Mouse (Mus musculus) small intestine, adult 2 months (tissue): Measurements from ENCODE around the gene Frrs1l. TPM values are rescaled to one million over a fixed set of nuclear protein-coding genes. Genes with fewer than 3 reads are reported as not detected.

Source experiments
- H3K27ac ChIP-seq: fragments of 200-500 bp; 2 replicates; pipeline ENCODE4 v1.5.1; 2012; ENCODE audit warnings: low read depth, low read length, control low read depth, inconsistent platforms; ENCODE audit not compliant: insufficient read depth
- H3K27me3 ChIP-seq: fragments of 200-500 bp; 2 replicates; pipeline ENCODE4 v1.6.1; 2012; ENCODE audit warnings: mild to moderate bottlenecking, moderate library complexity, low read length, inconsistent platforms; ENCODE audit not compliant: control insufficient read depth, insufficient read depth
- H3K36me3 ChIP-seq: fragments of 200-500 bp; 2 replicates; pipeline ENCODE4 v1.6.1; 2012; ENCODE audit warnings: mild to moderate bottlenecking, low read length, control low read depth, inconsistent platforms; ENCODE audit not compliant: control insufficient read depth, insufficient read depth
- H3K4me1 ChIP-seq: fragments of 200-500 bp; 2 replicates; pipeline ENCODE4 v1.6.1; 2012; ENCODE audit warnings: low read length, inconsistent platforms, mixed read lengths; ENCODE audit not compliant: control insufficient read depth, insufficient read depth, insufficient read length
- H3K4me3 ChIP-seq: fragments of 200-500 bp; 2 replicates; pipeline ENCODE4 v1.5.1; 2012; ENCODE audit warnings: low read depth, mild to moderate bottlenecking, control low read depth, inconsistent platforms, low read length, moderate library complexity
- CTCF ChIP-seq: fragments of 200-500 bp; IDR thresholded peaks from 2 replicates; pipeline ENCODE4 v1.5.1; 2012; ENCODE audit warnings: low read depth, mild to moderate bottlenecking, control low read depth, inconsistent platforms, low read length, moderate library complexity, mixed read lengths; ENCODE audit not compliant: insufficient replicate concordance, insufficient read length; ENCODE audit errors: extremely low read depth
- POLR2A ChIP-seq: fragments of 200-500 bp; IDR thresholded peaks from 2 replicates; pipeline ENCODE4 v1.6.1; 2012; ENCODE audit warnings: low read depth, mild to moderate bottlenecking, control low read depth, inconsistent platforms, low read length, moderate library complexity
- WGBS: fragments of 180-500 bp; shearing (Covaris S2); methylation state at CpG from one replicate; pipeline ENCODE4 v1.1.7; 2018; 5-methylcytosine and 5-hydroxymethylcytosine counted together
- polyA plus RNA-seq: library from polyadenylated mRNA; depleted of rRNA; stranded (reverse); fragments of >200 nt; gene quantifications from 2 replicates; pipeline ENCODE4 v1.2.3, GENCODE M21; 2012

Gene Frrs1l
- polyA plus RNA-seq, 1 experiment: 0.01 TPM

- TF ChIP-seq POLR2A: no peak
- no peak for TF ChIP-seq CTCF
- 70% methylated on average over 7 of the region's 7 CpGs for WGBS
- Histone ChIP-seq H3K27me3 (no peaks in the 10 kb centered on the region), H3K27ac (no peak overlapping the region), H3K4me1 (peaks cover 3% of the 10 kb centered on the region; the same call in 1 of the 2 replicates), H3K4me3 (no peak overlapping the region), H3K36me3 (no peaks in the 10 kb centered on the region)
Measured at GRCm38 (mm10) chr4:56965586-56966179, 24.5 kb downstream of the Frrs1l start.

DNA sequence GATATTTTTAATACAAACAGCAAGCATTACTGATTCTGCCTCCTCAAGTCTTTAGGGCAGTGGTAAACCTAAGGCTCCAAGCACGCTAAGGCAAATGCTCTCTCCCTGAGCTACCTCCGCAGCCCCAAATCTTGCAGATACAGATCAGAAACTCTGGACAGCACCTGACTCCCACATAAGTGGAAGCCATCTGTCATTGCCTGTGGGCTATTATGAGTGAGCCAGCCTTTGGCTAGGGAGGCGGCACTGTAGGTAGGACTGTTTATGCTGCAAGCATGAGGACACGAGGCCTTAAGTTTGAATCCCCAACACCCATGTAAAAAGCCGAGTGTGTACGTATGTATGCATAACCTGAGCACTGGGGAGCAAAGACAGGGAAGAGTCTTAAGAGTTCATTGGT is 26.5 kb downstream of the Frrs1l start:
- H3K4me1 ChIP-seq: peaks cover 6% of the 10 kb centered on the region; the same call in 1 of the 2 replicates
- no peaks in the 10 kb centered on the region for H3K27me3 ChIP-seq
- 96% methylated on average over 6 of the region's 6 CpGs for WGBS
- H3K4me3 ChIP-seq: no peak overlapping the region
- TF ChIP-seq CTCF: no peak
- no peak for TF ChIP-seq POLR2A
- H3K36me3 ChIP-seq: no peaks in the 10 kb centered on the region
- no peak overlapping the region for H3K27ac ChIP-seq

DNA sequence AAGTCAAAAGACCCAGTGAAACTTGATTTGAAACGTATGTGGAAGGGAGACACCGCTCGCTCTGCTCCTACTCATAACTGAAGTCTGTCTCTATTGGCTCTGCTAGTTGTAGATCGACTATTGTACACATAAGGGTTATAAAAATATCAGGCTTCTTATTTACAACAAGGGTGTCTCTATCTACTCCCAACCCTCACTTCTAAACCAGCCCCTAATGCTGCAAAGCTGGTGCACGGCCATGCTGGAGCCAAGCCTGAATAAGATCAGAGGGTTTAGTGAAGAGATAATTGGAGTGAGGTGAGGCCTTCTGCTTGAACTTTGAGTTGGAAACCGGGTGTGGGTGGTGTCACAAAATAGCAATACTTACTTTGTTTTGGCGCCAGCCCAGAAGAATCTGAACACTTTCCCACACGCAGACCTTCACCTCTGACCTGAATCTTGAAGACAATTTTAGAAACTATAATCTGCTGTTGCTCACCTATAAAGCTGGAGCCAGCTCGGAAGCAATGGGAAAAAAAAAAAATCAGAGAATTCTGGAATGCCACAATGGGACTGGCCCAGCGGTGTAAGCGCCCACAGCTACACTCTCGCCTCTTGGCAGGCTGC is 28.8 kb downstream of the Frrs1l start:
- Histone ChIP-seq H3K4me1 (peaks cover 9% of the 10 kb centered on the region; the same call in 1 of the 2 replicates), H3K4me3 (no peak overlapping the region), H3K36me3 (no peaks in the 10 kb centered on the region), H3K27me3 (no peaks in the 10 kb centered on the region), H3K27ac (no peak overlapping the region)
- WGBS: 21% methylated on average over 12 of the region's 12 CpGs
- TF ChIP-seq POLR2A (no peak), CTCF (no peak)

GRCm38 (mm10) chr4:56957518-56957917 is 32.7 kb downstream of the Frrs1l start:
- H3K27me3 ChIP-seq: no peaks in the 10 kb centered on the region
- no peak overlapping the region for H3K27ac ChIP-seq
- WGBS: 22% methylated on average over 9 of the region's 9 CpGs
- no peak overlapping the region for H3K4me3 ChIP-seq
- TF ChIP-seq CTCF (no peak), POLR2A (no peak)
- H3K4me1 ChIP-seq: peaks cover 9% of the 10 kb centered on the region; the same call in 1 of the 2 replicates
- no peaks in the 10 kb centered on the region for H3K36me3 ChIP-seq

DNA sequence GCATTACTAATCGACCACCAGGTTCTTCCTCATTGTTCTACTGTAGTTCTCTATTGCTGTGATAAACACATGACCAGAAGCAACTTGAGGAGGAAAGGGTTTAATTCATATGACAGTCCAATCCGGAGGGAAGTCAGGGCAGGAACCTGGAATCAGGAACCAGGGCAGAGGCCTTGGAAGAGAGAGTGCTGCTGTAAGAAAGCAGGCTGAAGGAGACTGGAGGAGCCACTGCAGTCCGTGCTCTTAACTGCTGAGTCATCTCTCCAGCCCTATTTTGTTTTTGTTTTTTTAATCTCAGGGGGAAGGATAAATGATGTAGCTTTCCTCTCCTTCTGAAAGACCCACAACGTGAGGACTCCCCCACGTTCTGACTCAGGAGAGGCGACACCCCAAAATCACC is 37.0 kb downstream of the Frrs1l start:
- WGBS: 68% methylated on average over 6 of the region's 6 CpGs
- TF ChIP-seq POLR2A: no peak
- no peak for TF ChIP-seq CTCF
- peaks cover 12% of the 10 kb centered on the region; the same call in 1 of the 2 replicates for H3K4me1 ChIP-seq
- H3K4me3 ChIP-seq: no peak overlapping the region
- H3K27ac ChIP-seq: peak overlapping the region; percentile 37; the same call in 1 of the 2 replicates
- no peaks in the 10 kb centered on the region for H3K36me3 ChIP-seq
- H3K27me3 ChIP-seq: no peaks in the 10 kb centered on the region

DNA sequence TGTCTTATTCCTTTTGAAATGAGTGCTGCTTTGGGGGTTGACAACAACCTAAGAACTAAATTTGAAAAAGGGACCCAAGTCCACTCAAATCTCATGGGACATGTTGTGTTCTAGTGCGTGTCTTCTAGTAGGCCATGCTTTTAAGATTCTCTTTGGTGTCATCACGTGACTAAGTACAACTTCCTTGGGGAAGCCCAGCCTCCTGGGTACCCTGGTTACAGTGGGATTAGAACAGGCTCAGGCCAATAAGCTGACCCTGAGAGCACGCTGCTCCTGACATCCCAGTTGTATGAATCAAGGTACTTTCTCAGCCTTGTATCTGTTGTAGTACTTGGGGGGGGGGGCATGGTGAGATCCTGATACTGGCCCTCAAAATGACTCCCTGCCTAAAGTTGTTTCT is 38.5 kb downstream of the Frrs1l start:
- Histone ChIP-seq H3K27me3 (no peaks in the 10 kb centered on the region), H3K4me1 (peaks cover 11% of the 10 kb centered on the region; the same call in 1 of the 2 replicates), H3K36me3 (no peaks in the 10 kb centered on the region), H3K4me3 (no peak overlapping the region), H3K27ac (no peak overlapping the region)
- WGBS: 96% methylated on average over 3 of the region's 3 CpGs
- no peak for TF ChIP-seq POLR2A
- no peak for TF ChIP-seq CTCF

DNA sequence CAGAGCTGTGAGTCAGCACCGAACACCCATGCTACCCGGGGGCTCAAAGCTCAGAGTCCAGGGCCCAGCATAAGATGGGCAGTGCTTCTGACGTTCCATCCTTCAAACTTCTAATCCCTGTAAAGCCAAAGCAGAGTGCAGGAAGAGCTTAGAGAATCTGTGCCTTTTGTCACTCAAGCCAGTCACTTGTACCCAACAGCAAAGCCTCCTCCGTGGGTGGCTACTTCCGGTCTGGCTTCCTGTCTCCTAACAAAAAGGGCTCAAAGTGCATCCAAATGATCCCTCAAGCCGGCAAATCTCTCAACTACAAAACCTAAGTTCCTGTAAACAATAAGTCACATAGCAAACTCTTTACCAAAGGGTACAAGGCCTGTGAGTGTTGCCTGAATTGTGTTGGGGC is 40.7 kb downstream of the Frrs1l start:
- peak overlapping the region; percentile 70; the same call in 1 of the 2 replicates for H3K27ac ChIP-seq
- 34% methylated on average over 6 of the region's 6 CpGs for WGBS
- H3K27me3 ChIP-seq: no peaks in the 10 kb centered on the region
- no peaks in the 10 kb centered on the region for H3K36me3 ChIP-seq
- H3K4me1 ChIP-seq: peaks cover 11% of the 10 kb centered on the region; the same call in 1 of the 2 replicates
- H3K4me3 ChIP-seq: no peak overlapping the region
- TF ChIP-seq CTCF (no peak), POLR2A (no peak)
